Mouse (Mus musculus) midbrain, postnatal 0 days (tissue): ENCODE data around the gene Rbfox2. TPM values are rescaled to one million over a fixed set of nuclear protein-coding genes. Genes with fewer than 3 reads are reported as not detected.

Experiments
- ATAC-seq: fragments of 200-750 bp; cut with Nextera tagmentation; 2 replicates; pipeline ENCODE4 v1.8.0; 2017; ENCODE audit warnings: moderate number of reproducible peaks, mild to moderate bottlenecking, moderate TSS enrichment, moderate library complexity; ENCODE audit not compliant: low FRiP score
- DNase-seq: peaks from one replicate; pipeline ENCODE4 v3.0.0-alpha.2; 2015; ENCODE audit warnings: low spot score
- H3K27ac ChIP-seq: fragments of 300-500 bp; sonication (generic); 2 replicates; pipeline ENCODE4 v1.5.1; 2014; ENCODE audit warnings: low read depth, mild to moderate bottlenecking, low read length, mixed read lengths
- H3K27me3 ChIP-seq: fragments of 300-500 bp; sonication (generic); 2 replicates; pipeline ENCODE4 v1.6.1; 2014; ENCODE audit warnings: low read length, control low read depth, mixed read lengths; ENCODE audit not compliant: insufficient read depth
- H3K36me3 ChIP-seq: fragments of 300-500 bp; sonication (generic); 2 replicates; pipeline ENCODE4 v1.6.1; 2014; ENCODE audit warnings: low read length, control low read depth, mixed read lengths; ENCODE audit not compliant: insufficient read depth
- H3K4me1 ChIP-seq: fragments of 300-500 bp; sonication (generic); 2 replicates; pipeline ENCODE4 v1.6.1; 2014; ENCODE audit warnings: mild to moderate bottlenecking, control low read depth, antibody characterized with exemption, low read length, mixed read lengths; ENCODE audit not compliant: insufficient read depth
- H3K4me2 ChIP-seq: fragments of 300-500 bp; sonication (generic); 2 replicates; pipeline ENCODE4 v1.6.1; 2014; ENCODE audit warnings: low read depth, mild to moderate bottlenecking, low read length, mixed read lengths; ENCODE audit not compliant: poor library complexity, severe bottlenecking
- H3K4me3 ChIP-seq: fragments of 300-500 bp; sonication (generic); 2 replicates; pipeline ENCODE4 v1.5.1; 2014; ENCODE audit warnings: low read depth, mild to moderate bottlenecking, low read length, moderate library complexity
- H3K9ac ChIP-seq: fragments of 300-500 bp; sonication (generic); replicated peaks from 2 replicates; pipeline ENCODE4 v1.6.1; 2014; ENCODE audit warnings: mild to moderate bottlenecking, low read length, moderate library complexity, mixed read lengths; ENCODE audit not compliant: poor library complexity, severe bottlenecking
- H3K9me3 ChIP-seq: fragments of 300-500 bp; sonication (generic); 2 replicates; pipeline ENCODE4 v1.6.1; 2016; ENCODE audit warnings: low read length, control low read depth
- CTCF ChIP-seq: IDR thresholded peaks from 2 replicates; pipeline ENCODE4 v1.5.1; 2016; ENCODE audit warnings: antibody characterized with exemption, mild to moderate bottlenecking
- WGBS: fragments of 180-500 bp; shearing (Covaris S2); extraction: QIAGEN DNeasy Blood & Tissue Kit; methylation state at CpG from one replicate; pipeline ENCODE4 v1.1.7; 2014; 5-methylcytosine and 5-hydroxymethylcytosine counted together
- polyA plus RNA-seq: library from polyadenylated mRNA; unstranded; fragments of >200 nt; fragmentation: Nextera tagmentation; extraction: Ambion mirVana; gene quantifications from 2 replicates; pipeline ENCODE4 v1.2.1, GENCODE M21; 2015
- total RNA-seq: library from RNA; depleted of rRNA; stranded (reverse); fragments of >200 nt; gene quantifications from 2 replicates; pipeline ENCODE4 v1.2.3, GENCODE M21; 2014

The Rbfox2 gene
- total and polyA plus RNA-seq, 2 experiments from 2014 or later = 96.6 to 360 TPM

GRCm38 (mm10) chr15:77265318-77265717, 41.5 kb downstream of the Rbfox2 start:
- DNase-seq (peak; percentile 35), ATAC-seq (no peak)
- Histone ChIP-seq H3K27me3 (no peaks in the 10 kb centered on the region), H3K36me3 (no peaks in the 10 kb centered on the region), H3K4me3 (no peak overlapping the region), H3K27ac (no peak overlapping the region), H3K4me2 (no peak overlapping the region), H3K4me1 (no peaks in the 10 kb centered on the region), H3K9ac (no peak overlapping the region), H3K9me3 (no peaks in the 10 kb centered on the region)
- no peak for TF ChIP-seq CTCF
- WGBS = 38% methylated on average over 4 of the region's 4 CpGs

- Histone ChIP-seq H3K27ac (no peak overlapping the region), H3K36me3 (no peaks in the 10 kb centered on the region), H3K9me3 (no peaks in the 10 kb centered on the region), H3K4me2 (no peak overlapping the region), H3K4me3 (no peak overlapping the region), H3K9ac (no peak overlapping the region), H3K4me1 (no peaks in the 10 kb centered on the region), H3K27me3 (no peaks in the 10 kb centered on the region)
- no peak for DNase-seq
- TF ChIP-seq CTCF = no peak
- WGBS = 88% methylated on average over 5 of the region's 5 CpGs
- ATAC-seq = no peak
Observed at GRCm38 (mm10) chr15:77264314-77264713, 42.5 kb downstream of the Rbfox2 start.

DNA sequence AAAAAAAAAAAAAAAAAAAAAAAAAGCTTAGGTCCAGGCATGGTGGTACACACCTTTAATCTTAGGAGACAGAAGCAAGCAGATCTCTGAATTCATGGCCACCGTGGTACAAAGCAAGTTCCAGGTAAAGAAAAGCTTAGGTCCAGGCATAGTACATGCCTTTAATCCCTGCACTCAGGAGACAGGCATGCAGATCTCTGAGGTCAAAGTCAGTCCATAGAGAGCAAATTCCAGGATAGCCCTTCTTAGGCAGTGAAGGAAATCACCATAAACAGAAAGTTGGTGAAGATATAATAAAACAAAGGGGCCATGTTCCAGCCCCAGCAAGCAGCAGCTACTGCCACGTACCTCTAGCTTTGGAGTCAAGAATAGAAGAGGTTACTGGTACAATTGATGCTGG, 44.0 kb downstream of the Rbfox2 start:
- no peak overlapping the region for H3K4me3 ChIP-seq
- H3K27me3 ChIP-seq = no peaks in the 10 kb centered on the region
- no peaks in the 10 kb centered on the region for H3K9me3 ChIP-seq
- H3K36me3 ChIP-seq = no peaks in the 10 kb centered on the region
- H3K27ac ChIP-seq = no peak overlapping the region
- TF ChIP-seq CTCF = no peak
- DNase-seq (no peak), ATAC-seq (no peak)
- H3K4me1 ChIP-seq = no peaks in the 10 kb centered on the region
- WGBS = 97% methylated on average over 2 of the region's 2 CpGs
- no peak overlapping the region for H3K9ac ChIP-seq
- H3K4me2 ChIP-seq = no peak overlapping the region

GRCm38 (mm10) chr15:77257437-77258229, 49.2 kb downstream of the Rbfox2 start:
- TF ChIP-seq CTCF = peak; percentile 52
- Histone ChIP-seq H3K4me3 (no peak overlapping the region), H3K9ac (no peak overlapping the region), H3K4me2 (no peak overlapping the region), H3K36me3 (no peaks in the 10 kb centered on the region), H3K9me3 (no peaks in the 10 kb centered on the region), H3K27ac (no peak overlapping the region), H3K27me3 (no peaks in the 10 kb centered on the region), H3K4me1 (peaks cover 5% of the 10 kb centered on the region; the same call in 1 of the 2 replicates)
- ATAC-seq (no peak), DNase-seq (peak; percentile 29)
- WGBS = 24% methylated on average over 6 of the region's 6 CpGs

DNA sequence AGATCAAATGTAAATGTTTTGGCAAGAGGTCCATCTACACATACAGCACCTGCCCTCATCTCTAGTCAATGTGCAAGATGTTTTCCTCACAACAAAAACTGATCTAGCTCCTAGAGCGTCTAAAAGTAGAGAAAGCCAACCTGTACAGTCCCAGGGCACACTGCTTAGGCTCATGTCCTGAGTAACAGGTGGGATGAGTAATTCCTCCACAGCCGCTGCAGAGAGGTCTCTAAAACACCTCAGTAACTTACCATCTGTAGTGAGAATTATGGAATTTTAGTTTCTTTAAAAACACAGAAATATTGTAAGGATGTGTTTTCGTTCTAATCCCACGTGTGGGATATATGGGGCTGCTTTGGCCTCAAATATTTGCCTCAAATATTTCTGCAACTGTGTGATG, 50.0 kb downstream of the Rbfox2 start:
- ATAC-seq = no peak
- Histone ChIP-seq H3K4me3 (no peak overlapping the region), H3K9me3 (no peaks in the 10 kb centered on the region), H3K9ac (no peak overlapping the region), H3K4me2 (no peak overlapping the region), H3K27me3 (no peaks in the 10 kb centered on the region), H3K4me1 (peaks cover 5% of the 10 kb centered on the region; the same call in 1 of the 2 replicates), H3K27ac (no peak overlapping the region), H3K36me3 (no peaks in the 10 kb centered on the region)
- WGBS = 85% methylated on average over 4 of the region's 4 CpGs
- DNase-seq = no peak
- no peak for TF ChIP-seq CTCF

DNA sequence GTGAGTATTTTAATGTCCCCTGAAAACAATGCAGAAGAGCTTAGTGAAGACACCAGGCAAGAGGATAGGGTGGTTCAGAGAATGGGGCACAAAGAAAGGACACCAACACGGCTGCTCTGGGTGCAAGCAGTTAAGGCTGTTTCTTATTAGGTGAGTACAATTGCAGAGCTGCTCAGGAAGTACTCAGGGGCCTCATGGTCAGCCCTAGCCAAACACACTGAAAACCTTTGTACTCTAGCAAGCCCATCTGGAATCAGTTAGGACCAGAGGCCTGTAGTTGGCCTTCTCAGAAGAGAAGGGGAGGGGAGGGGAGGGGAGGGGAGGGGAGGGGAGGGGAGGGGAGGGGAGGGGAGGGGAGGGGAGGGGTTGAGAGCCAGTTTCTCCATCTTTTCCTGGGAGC, 52.2 kb downstream of the Rbfox2 start:
- Histone ChIP-seq H3K27ac (peak overlapping the region; percentile 57; the same call in 1 of the 2 replicates), H3K36me3 (no peaks in the 10 kb centered on the region), H3K4me2 (no peak overlapping the region), H3K9ac (no peak overlapping the region), H3K4me1 (peaks cover 5% of the 10 kb centered on the region; the same call in 1 of the 2 replicates), H3K9me3 (no peaks in the 10 kb centered on the region), H3K27me3 (no peaks in the 10 kb centered on the region), H3K4me3 (no peak overlapping the region)
- DNase-seq (peak; percentile 26), ATAC-seq (no peak)
- 25% methylated on average over 1 of the region's 1 CpGs for WGBS
- TF ChIP-seq CTCF = no peak
